Mouse (Mus musculus) embryonic facial prominence, embryonic 11.5 days (tissue): ENCODE data around the gene Pde11a. TPM values are rescaled to one million over a fixed set of nuclear protein-coding genes. Genes with fewer than 3 reads are reported as not detected.
A peak's percentile ranks its signal among the peaks of the same experiment; 100 is the strongest.

ENCODE experiments used
- ATAC-seq: fragments of 200-750 bp; cut with Nextera tagmentation; replicated peaks from 2 replicates; pipeline ENCODE4 v1.8.0; 2017; ENCODE audit warnings: low read depth; ENCODE audit not compliant: insufficient number of reproducible peaks, low FRiP score, low TSS enrichment
- DNase-seq: peaks from one replicate; pipeline ENCODE4 v3.0.0-alpha.2; 2015; ENCODE audit warnings: low spot score
- H3K27ac ChIP-seq: fragments of 300-500 bp; sonication (generic); replicated peaks from 2 replicates; pipeline ENCODE4 v1.5.1; 2014; ENCODE audit warnings: mild to moderate bottlenecking, low read depth, low read length, control low read depth
- H3K27me3 ChIP-seq: fragments of 300-500 bp; sonication (generic); 2 replicates; pipeline ENCODE4 v1.6.1; 2014; ENCODE audit warnings: mild to moderate bottlenecking, low read length, moderate library complexity, mixed read lengths; ENCODE audit not compliant: control insufficient read depth, insufficient read depth
- H3K36me3 ChIP-seq: fragments of 300-500 bp; sonication (generic); replicated peaks from 2 replicates; pipeline ENCODE4 v1.6.1; 2014; ENCODE audit warnings: low read depth, mild to moderate bottlenecking, low read length, moderate library complexity, mixed read lengths; ENCODE audit not compliant: control insufficient read depth, insufficient read depth
- H3K4me1 ChIP-seq: fragments of 300-500 bp; sonication (generic); 2 replicates; pipeline ENCODE4 v1.6.1; 2014; ENCODE audit warnings: low read length, mixed read lengths; ENCODE audit not compliant: control insufficient read depth, insufficient read depth
- H3K4me2 ChIP-seq: fragments of 300-500 bp; sonication (generic); 2 replicates; pipeline ENCODE4 v1.6.1; 2014; ENCODE audit warnings: low read depth, mild to moderate bottlenecking, control low read depth, low read length, moderate library complexity
- H3K4me3 ChIP-seq: fragments of 300-500 bp; sonication (generic); 2 replicates; pipeline ENCODE4 v1.5.1; 2014; ENCODE audit warnings: low read depth, low read length, control low read depth
- H3K9ac ChIP-seq: fragments of 300-500 bp; sonication (generic); replicated peaks from 2 replicates; pipeline ENCODE4 v1.6.1; 2014; ENCODE audit warnings: mild to moderate bottlenecking, control low read depth, low read length
- H3K9me3 ChIP-seq: fragments of 300-500 bp; sonication (generic); replicated peaks from 2 replicates; pipeline ENCODE4 v1.6.1; 2016; ENCODE audit warnings: mild to moderate bottlenecking, low read length, inconsistent platforms, mixed read lengths; ENCODE audit not compliant: control insufficient read depth
- WGBS: fragments of 180-500 bp; shearing (Covaris S2); extraction: QIAGEN DNeasy Blood & Tissue Kit; methylation state at CpG from one replicate; pipeline ENCODE4 v1.1.7; 2014; 5-methylcytosine and 5-hydroxymethylcytosine counted together
- polyA plus RNA-seq: library from polyadenylated mRNA; unstranded; fragments of >200 nt; fragmentation: Nextera tagmentation; extraction: Ambion mirVana; gene quantifications from 2 replicates; pipeline ENCODE4 v1.2.1, GENCODE M21; 2014

Gene Pde11a
- polyA plus RNA-seq, 1 experiment from 2014 or later: 0.28 TPM

- Histone ChIP-seq H3K9ac (no peak overlapping the region), H3K9me3 (no peaks in the 10 kb centered on the region), H3K27ac (no peak overlapping the region), H3K4me1 (no peaks in the 10 kb centered on the region), H3K4me3 (no peak overlapping the region), H3K27me3 (no peaks in the 10 kb centered on the region), H3K36me3 (no peaks in the 10 kb centered on the region), H3K4me2 (no peak overlapping the region)
- DNase-seq: no peak
- WGBS: 97% methylated on average over 7 of the region's 7 CpGs
- ATAC-seq: no peak
Measured at GRCm38 (mm10) chr2:76040116-76040515, 298.5 kb downstream of the Pde11a start.

GRCm38 (mm10) chr2:76030080-76030479, 308.5 kb downstream of the Pde11a start:
- H3K9ac ChIP-seq: peak overlapping the region; percentile 46
- WGBS: 14% methylated on average over 8 of the region's 8 CpGs

GRCm38 (mm10) chr2:76029081-76029901, 309.3 kb downstream of the Pde11a start:
- peak overlapping the region; percentile 83 for H3K27ac ChIP-seq

More at GRCm38 (mm10) chr2:76030080-76030479, 308.5 kb downstream of the Pde11a start:
- no peaks in the 10 kb centered on the region for H3K36me3 ChIP-seq
- peak; percentile 61 for DNase-seq
- H3K9me3 ChIP-seq: no peaks in the 10 kb centered on the region
- H3K4me2 ChIP-seq: peak overlapping the region; percentile 11
- ATAC-seq: peak; percentile 79; the same call in 1 of the 2 replicates
- peak overlapping the region; percentile 83; the same call in 1 of the 2 replicates for H3K27ac ChIP-seq
- no peaks in the 10 kb centered on the region for H3K27me3 ChIP-seq
- no peak overlapping the region for H3K4me3 ChIP-seq
- peaks cover 4% of the 10 kb centered on the region for H3K4me1 ChIP-seq

GRCm38 (mm10) chr2:76016890-76017289, 321.7 kb downstream of the Pde11a start:
- Histone ChIP-seq H3K4me1 (no peaks in the 10 kb centered on the region), H3K9me3 (no peaks in the 10 kb centered on the region), H3K27ac (no peak overlapping the region), H3K4me3 (no peak overlapping the region), H3K9ac (no peak overlapping the region), H3K36me3 (no peaks in the 10 kb centered on the region), H3K4me2 (no peak overlapping the region), H3K27me3 (no peaks in the 10 kb centered on the region)
- peak; percentile 43 for DNase-seq
- ATAC-seq: no peak
- 8% methylated on average over 7 of the region's 7 CpGs for WGBS

More at GRCm38 (mm10) chr2:76029081-76029901, 309.3 kb downstream of the Pde11a start:
- Histone ChIP-seq H3K4me2 (peak overlapping the region; percentile 28; the same call in 1 of the 2 replicates), H3K27me3 (no peaks in the 10 kb centered on the region), H3K4me3 (no peak overlapping the region), H3K4me1 (peaks cover 4% of the 10 kb centered on the region), H3K9ac (peak overlapping the region; percentile 46), H3K9me3 (no peaks in the 10 kb centered on the region), H3K36me3 (no peaks in the 10 kb centered on the region)
- peak; percentile 49 for DNase-seq
- ATAC-seq: peak; percentile 78; the same call in 1 of the 2 replicates
- 16% methylated on average over 20 of the region's 20 CpGs for WGBS

GRCm38 (mm10) chr2:76016136-76016535, 322.4 kb downstream of the Pde11a start:
- Histone ChIP-seq H3K4me3 (no peak overlapping the region), H3K36me3 (no peaks in the 10 kb centered on the region), H3K9ac (no peak overlapping the region), H3K9me3 (no peaks in the 10 kb centered on the region), H3K4me1 (no peaks in the 10 kb centered on the region), H3K4me2 (no peak overlapping the region), H3K27me3 (no peaks in the 10 kb centered on the region), H3K27ac (no peak overlapping the region)
- WGBS: 89% methylated on average over 8 of the region's 8 CpGs
- no peak for DNase-seq
- no peak for ATAC-seq

- H3K4me1 ChIP-seq: no peaks in the 10 kb centered on the region
- no peak overlapping the region for H3K9ac ChIP-seq
- DNase-seq (no peak), ATAC-seq (no peak)
- H3K4me2 ChIP-seq: no peak overlapping the region
- H3K27me3 ChIP-seq: no peaks in the 10 kb centered on the region
- WGBS: 91% methylated on average over 7 of the region's 7 CpGs
- no peaks in the 10 kb centered on the region for H3K9me3 ChIP-seq
- H3K4me3 ChIP-seq: no peak overlapping the region
- H3K27ac ChIP-seq: no peak overlapping the region
- H3K36me3 ChIP-seq: no peaks in the 10 kb centered on the region
Measured at GRCm38 (mm10) chr2:76015460-76015859, 323.1 kb downstream of the Pde11a start.

- no peak overlapping the region for H3K27ac ChIP-seq
- DNase-seq (no peak), ATAC-seq (no peak)
- no peak overlapping the region for H3K4me2 ChIP-seq
- no peaks in the 10 kb centered on the region for H3K27me3 ChIP-seq
- H3K36me3 ChIP-seq: no peaks in the 10 kb centered on the region
- H3K4me1 ChIP-seq: no peaks in the 10 kb centered on the region
- H3K4me3 ChIP-seq: no peak overlapping the region
- no peak overlapping the region for H3K9ac ChIP-seq
- H3K9me3 ChIP-seq: no peaks in the 10 kb centered on the region
- 71% methylated on average over 3 of the region's 3 CpGs for WGBS
Measured at GRCm38 (mm10) chr2:76014659-76015058, 323.9 kb downstream of the Pde11a start.

- H3K4me3 ChIP-seq: no peak overlapping the region
- H3K27me3 ChIP-seq: no peaks in the 10 kb centered on the region
- DNase-seq (no peak), ATAC-seq (no peak)
- H3K36me3 ChIP-seq: no peaks in the 10 kb centered on the region
- no peak overlapping the region for H3K4me2 ChIP-seq
- no peak overlapping the region for H3K9ac ChIP-seq
- H3K9me3 ChIP-seq: no peaks in the 10 kb centered on the region
- H3K4me1 ChIP-seq: no peaks in the 10 kb centered on the region
- H3K27ac ChIP-seq: no peak overlapping the region
- 18% methylated on average over 4 of the region's 4 CpGs for WGBS
Measured at GRCm38 (mm10) chr2:76006194-76006593, 332.4 kb downstream of the Pde11a start.
